Mouse (Mus musculus): ENCODE results near the gene Fignl2. TPM values are rescaled to one million over a fixed set of nuclear protein-coding genes. Genes with fewer than 3 reads are reported as not detected.

Gene Fignl2
- polyA plus RNA-seq, 1 experiment from 2014 or later: 0.98 TPM

- no peak for DNase-seq (ENCODE audit: low spot score)
- H3K4me3 ChIP-seq: no peak overlapping the region
- peak overlapping the region; percentile 12; the same call in 1 of the 2 replicates for H3K27ac ChIP-seq
- WGBS: 68% methylated on average over 2 of the region's 2 CpGs
- H3K9me3 ChIP-seq (replicated peaks): no peaks in the 10 kb centered on the region
- H3K36me3 ChIP-seq: peaks cover 41% of the 10 kb centered on the region
- peaks cover 96% of the 10 kb centered on the region for H3K4me1 ChIP-seq
- H3K27me3 ChIP-seq (ENCODE audit: low read depth, poor library complexity, severe bottlenecking): no peaks in the 10 kb centered on the region
Observed at GRCm38 (mm10) chr15:101072736-101073135, 5.6 kb downstream of the Fignl2 start.

GRCm38 (mm10) chr15:101070762-101071161 lies 7.6 kb downstream of the Fignl2 start:
- Histone ChIP-seq H3K4me1 (peaks cover 98% of the 10 kb centered on the region), H3K4me3 (0 out of 2 replicates have a peak overlapping the region, but pooled peaks have one; percentile 10), H3K9me3 (replicated peaks) (no peaks in the 10 kb centered on the region), H3K27me3 (ENCODE audit: low read depth, poor library complexity, severe bottlenecking) (no peaks in the 10 kb centered on the region), H3K27ac (peak overlapping the region; percentile 65), H3K36me3 (peaks cover 55% of the 10 kb centered on the region)
- 21% methylated on average over 5 of the region's 5 CpGs for WGBS
- peak; percentile 40 for DNase-seq (ENCODE audit: low spot score)

- Histone ChIP-seq H3K4me1 (peaks cover 98% of the 10 kb centered on the region), H3K27me3 (ENCODE audit: low read depth, poor library complexity, severe bottlenecking) (no peaks in the 10 kb centered on the region), H3K9me3 (replicated peaks) (no peaks in the 10 kb centered on the region), H3K4me3 (no peak overlapping the region), H3K36me3 (peaks cover 61% of the 10 kb centered on the region), H3K27ac (peak overlapping the region; percentile 54)
- WGBS: 57% methylated on average over 9 of the region's 9 CpGs
- DNase-seq (ENCODE audit: low spot score): no peak
Observed at GRCm38 (mm10) chr15:101069641-101070190, 8.7 kb downstream of the Fignl2 start.

- Histone ChIP-seq H3K27me3 (ENCODE audit: low read depth, poor library complexity, severe bottlenecking) (no peaks in the 10 kb centered on the region), H3K27ac (peak overlapping the region; percentile 36; the same call in 1 of the 2 replicates), H3K36me3 (peaks cover 62% of the 10 kb centered on the region), H3K9me3 (replicated peaks) (no peaks in the 10 kb centered on the region), H3K4me1 (peaks cover 94% of the 10 kb centered on the region), H3K4me3 (no peak overlapping the region)
- WGBS: 63% methylated on average over 4 of the region's 4 CpGs
- no peak for DNase-seq (ENCODE audit: low spot score)
Observed at GRCm38 (mm10) chr15:101068671-101069070, 9.7 kb downstream of the Fignl2 start.

- 0 out of 2 replicates have a peak overlapping the region, but pooled peaks have one; percentile 36 for H3K27ac ChIP-seq
- 65% methylated on average over 3 of the region's 3 CpGs for WGBS
- peaks cover 61% of the 10 kb centered on the region for H3K36me3 ChIP-seq
- H3K27me3 ChIP-seq (ENCODE audit: low read depth, poor library complexity, severe bottlenecking): no peaks in the 10 kb centered on the region
- peaks cover 94% of the 10 kb centered on the region for H3K4me1 ChIP-seq
- H3K4me3 ChIP-seq: no peak overlapping the region
- no peak for DNase-seq (ENCODE audit: low spot score)
- no peaks in the 10 kb centered on the region for H3K9me3 ChIP-seq (replicated peaks)
Observed at GRCm38 (mm10) chr15:101068029-101068428, 10.3 kb downstream of the Fignl2 start.

GRCm38 (mm10) chr15:101066920-101067696 lies 11.3 kb downstream of the Fignl2 start:
- 19% methylated on average over 7 of the region's 9 CpGs for WGBS
- Histone ChIP-seq H3K27me3 (ENCODE audit: low read depth, poor library complexity, severe bottlenecking) (no peaks in the 10 kb centered on the region), H3K4me3 (peak overlapping the region; percentile 15; the same call in 1 of the 2 replicates), H3K9me3 (replicated peaks) (no peaks in the 10 kb centered on the region), H3K4me1 (peaks cover 96% of the 10 kb centered on the region), H3K27ac (peak overlapping the region; percentile 76), H3K36me3 (peaks cover 52% of the 10 kb centered on the region)
- DNase-seq (ENCODE audit: low spot score): no peak

GRCm38 (mm10) chr15:101066364-101066847 lies 12.0 kb downstream of the Fignl2 start:
- H3K27ac ChIP-seq: peak overlapping the region; percentile 76
- peaks cover 97% of the 10 kb centered on the region for H3K4me1 ChIP-seq
- H3K4me3 ChIP-seq: peak overlapping the region; percentile 15; the same call in 1 of the 2 replicates
- H3K36me3 ChIP-seq: peaks cover 58% of the 10 kb centered on the region
- WGBS: 6% methylated on average over 6 of the region's 6 CpGs
- no peaks in the 10 kb centered on the region for H3K27me3 ChIP-seq (ENCODE audit: low read depth, poor library complexity, severe bottlenecking)
- no peaks in the 10 kb centered on the region for H3K9me3 ChIP-seq (replicated peaks)
- peak; percentile 35 for DNase-seq (ENCODE audit: low spot score)

GRCm38 (mm10) chr15:101065069-101065468 lies 13.3 kb downstream of the Fignl2 start:
- H3K9me3 ChIP-seq (replicated peaks): no peaks in the 10 kb centered on the region
- no peak overlapping the region for H3K4me3 ChIP-seq
- WGBS: 21% methylated on average over 6 of the region's 6 CpGs
- DNase-seq (ENCODE audit: low spot score): no peak
- peak overlapping the region; percentile 38 for H3K27ac ChIP-seq
- no peaks in the 10 kb centered on the region for H3K27me3 ChIP-seq (ENCODE audit: low read depth, poor library complexity, severe bottlenecking)
- peaks cover 89% of the 10 kb centered on the region for H3K4me1 ChIP-seq
- H3K36me3 ChIP-seq: peaks cover 54% of the 10 kb centered on the region

- H3K27me3 ChIP-seq (ENCODE audit: low read depth, poor library complexity, severe bottlenecking): peaks cover 8% of the 10 kb centered on the region
- H3K27ac ChIP-seq: no peak overlapping the region
- H3K4me1 ChIP-seq: peaks cover 64% of the 10 kb centered on the region
- peaks cover 55% of the 10 kb centered on the region for H3K36me3 ChIP-seq
- H3K9me3 ChIP-seq (replicated peaks): no peaks in the 10 kb centered on the region
- 69% methylated on average over 11 of the region's 11 CpGs for WGBS
- no peak overlapping the region for H3K4me3 ChIP-seq
- no peak for DNase-seq (ENCODE audit: low spot score)
Observed at GRCm38 (mm10) chr15:101060280-101060852, 18.0 kb downstream of the Fignl2 start.

GRCm38 (mm10) chr15:101059570-101060279 lies 18.6 kb downstream of the Fignl2 start:
- Histone ChIP-seq H3K4me3 (no peak overlapping the region), H3K27ac (no peak overlapping the region), H3K36me3 (peaks cover 48% of the 10 kb centered on the region), H3K4me1 (peaks cover 58% of the 10 kb centered on the region), H3K9me3 (replicated peaks) (no peaks in the 10 kb centered on the region), H3K27me3 (ENCODE audit: low read depth, poor library complexity, severe bottlenecking) (peaks cover 15% of the 10 kb centered on the region)
- 55% methylated on average over 9 of the region's 9 CpGs for WGBS
- no peak for DNase-seq (ENCODE audit: low spot score)

- Histone ChIP-seq H3K4me1 (peaks cover 54% of the 10 kb centered on the region), H3K4me3 (no peak overlapping the region), H3K9me3 (replicated peaks) (no peaks in the 10 kb centered on the region), H3K27me3 (ENCODE audit: low read depth, poor library complexity, severe bottlenecking) (peaks cover 50% of the 10 kb centered on the region), H3K27ac (no peak overlapping the region), H3K36me3 (peaks cover 54% of the 10 kb centered on the region)
- 47% methylated on average over 10 of the region's 10 CpGs for WGBS
- DNase-seq (ENCODE audit: low spot score): no peak
Observed at GRCm38 (mm10) chr15:101056225-101056624, 22.1 kb downstream of the Fignl2 start.

GRCm38 (mm10) chr15:101054541-101054940 lies 23.8 kb downstream of the Fignl2 start:
- no peaks in the 10 kb centered on the region for H3K9me3 ChIP-seq (replicated peaks)
- H3K27ac ChIP-seq: no peak overlapping the region
- H3K4me3 ChIP-seq: no peak overlapping the region
- peak; percentile 43 for DNase-seq (ENCODE audit: low spot score)
- peaks cover 71% of the 10 kb centered on the region for H3K36me3 ChIP-seq
- peaks cover 43% of the 10 kb centered on the region for H3K4me1 ChIP-seq
- H3K27me3 ChIP-seq (ENCODE audit: low read depth, poor library complexity, severe bottlenecking): peaks cover 67% of the 10 kb centered on the region
- WGBS: 75% methylated on average over 10 of the region's 10 CpGs

All from limb, embryonic 10.5 days (tissue).